Mouse (Mus musculus): Measurements from ENCODE around the gene Myl9. TPM values are rescaled to one million over a fixed set of nuclear protein-coding genes. Genes with fewer than 3 reads are reported as not detected.

The Myl9 gene
- polyA plus RNA-seq, 1 experiment from 2014 or later: 578 TPM

DNA sequence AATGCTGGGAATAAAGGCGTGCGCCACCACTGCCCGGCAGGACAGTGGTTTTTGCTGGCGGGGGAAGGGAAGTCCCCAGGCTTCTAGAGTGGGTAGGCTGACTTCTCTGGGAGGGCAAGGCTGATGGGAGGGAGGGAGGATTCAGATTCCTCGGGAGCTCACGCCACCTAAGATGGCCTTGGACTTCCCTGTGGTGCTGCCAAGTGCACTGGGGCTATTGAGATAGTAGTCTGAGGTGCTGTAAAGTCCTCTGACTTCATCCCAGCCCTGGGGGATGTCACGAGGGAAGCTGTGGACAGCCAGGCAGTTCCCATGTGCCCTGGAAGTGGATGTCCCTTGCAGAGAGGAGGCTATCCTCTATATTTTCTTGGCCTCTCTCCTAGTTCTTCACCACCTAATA lies 37.2 kb upstream of the Myl9 start:
- ATAC-seq (ENCODE audit: low FRiP score, low TSS enrichment): no peak
- Histone ChIP-seq H3K27me3 (ENCODE audit: insufficient read depth, low read length) (no peaks in the 10 kb centered on the region), H3K4me3 (ENCODE audit: low read length) (no peak overlapping the region), H3K36me3 (ENCODE audit: insufficient read depth, low read length) (no peaks in the 10 kb centered on the region), H3K9ac (replicated peaks; ENCODE audit: low read length) (no peak overlapping the region), H3K9me3 (ENCODE audit: low read length) (no peaks in the 10 kb centered on the region), H3K4me2 (replicated peaks; ENCODE audit: low read depth, low read length) (no peak overlapping the region), H3K4me1 (ENCODE audit: insufficient read depth, low read length) (peaks cover 37% of the 10 kb centered on the region), H3K27ac (ENCODE audit: low read length) (no peak overlapping the region)
- 67% methylated on average over 7 of the region's 7 CpGs for WGBS

- Histone ChIP-seq H3K4me2 (replicated peaks; ENCODE audit: low read depth, low read length) (no peak overlapping the region), H3K27ac (ENCODE audit: low read length) (no peak overlapping the region), H3K36me3 (ENCODE audit: insufficient read depth, low read length) (0 out of 2 replicates have a peak, but pooled peaks cover 2% of the 10 kb centered on the region), H3K9ac (replicated peaks; ENCODE audit: low read length) (no peak overlapping the region), H3K27me3 (ENCODE audit: insufficient read depth, low read length) (no peaks in the 10 kb centered on the region), H3K4me3 (ENCODE audit: low read length) (no peak overlapping the region), H3K4me1 (ENCODE audit: insufficient read depth, low read length) (peaks cover 32% of the 10 kb centered on the region), H3K9me3 (ENCODE audit: low read length) (no peaks in the 10 kb centered on the region)
- 70% methylated on average over 9 of the region's 9 CpGs for WGBS
- ATAC-seq (ENCODE audit: low FRiP score, low TSS enrichment): no peak
Measured at GRCm38 (mm10) chr2:156741265-156741664, 34.0 kb upstream of the Myl9 start.

DNA sequence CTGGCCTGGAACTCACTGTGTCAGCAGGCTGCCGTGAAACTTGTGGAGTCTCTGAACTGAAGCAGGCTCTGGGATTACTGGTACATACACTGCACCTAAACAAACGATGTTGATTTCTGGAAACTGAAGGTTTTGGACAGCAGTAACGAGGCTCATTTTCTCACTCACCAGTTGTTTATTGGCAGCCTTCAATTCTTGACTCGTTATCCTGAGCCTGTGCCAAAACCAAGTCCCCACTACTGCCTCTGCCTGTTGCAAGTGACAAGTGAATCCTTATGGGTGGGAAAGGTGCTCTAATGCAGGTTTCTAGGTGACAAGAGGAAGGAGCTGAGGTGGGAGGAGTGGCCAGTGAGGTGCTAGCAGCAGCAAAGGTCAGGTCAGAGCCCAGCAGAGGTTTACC lies 33.2 kb upstream of the Myl9 start:
- WGBS: 54% methylated on average over 4 of the region's 4 CpGs
- H3K9ac ChIP-seq (replicated peaks; ENCODE audit: low read length): no peak overlapping the region

DNA sequence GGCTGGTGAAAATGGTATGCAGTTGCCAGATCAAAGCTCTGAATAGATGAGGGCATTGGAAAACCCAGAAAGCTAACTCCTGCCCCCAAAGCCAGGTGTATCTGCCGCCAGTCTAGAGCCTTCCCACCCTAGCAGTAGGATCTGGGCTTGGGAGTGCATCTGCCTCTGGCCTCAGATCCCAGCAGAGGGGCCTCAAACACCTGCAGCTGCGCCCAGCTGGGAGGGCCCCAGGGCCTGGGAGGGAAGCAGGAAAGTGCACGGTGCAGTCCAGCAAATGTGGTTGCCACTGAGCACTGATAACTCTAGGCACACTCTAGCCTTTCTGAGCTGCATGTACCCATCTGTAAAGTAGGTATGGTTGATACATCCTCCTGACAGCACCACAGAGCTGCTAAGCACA lies 32.0 kb upstream of the Myl9 start:
- H3K4me1 ChIP-seq (ENCODE audit: insufficient read depth, low read length): peaks cover 19% of the 10 kb centered on the region
- no peaks in the 10 kb centered on the region for H3K27me3 ChIP-seq (ENCODE audit: insufficient read depth, low read length)
- H3K4me3 ChIP-seq (ENCODE audit: low read length): no peak overlapping the region
- no peaks in the 10 kb centered on the region for H3K9me3 ChIP-seq (ENCODE audit: low read length)
- no peak overlapping the region for H3K9ac ChIP-seq (replicated peaks; ENCODE audit: low read length)
- H3K36me3 ChIP-seq (ENCODE audit: insufficient read depth, low read length): peaks cover 17% of the 10 kb centered on the region; the same call in 1 of the 2 replicates
- H3K27ac ChIP-seq (ENCODE audit: low read length): no peak overlapping the region
- H3K4me2 ChIP-seq (replicated peaks; ENCODE audit: low read depth, low read length): no peak overlapping the region
- 60% methylated on average over 3 of the region's 3 CpGs for WGBS
- ATAC-seq (ENCODE audit: low FRiP score, low TSS enrichment): no peak

More for the DNA sequence above, 33.2 kb upstream of the Myl9 start:
- Histone ChIP-seq H3K4me2 (replicated peaks; ENCODE audit: low read depth, low read length) (no peak overlapping the region), H3K4me3 (ENCODE audit: low read length) (no peak overlapping the region), H3K9me3 (ENCODE audit: low read length) (no peaks in the 10 kb centered on the region), H3K27ac (ENCODE audit: low read length) (no peak overlapping the region), H3K36me3 (ENCODE audit: insufficient read depth, low read length) (peaks cover 8% of the 10 kb centered on the region; the same call in 1 of the 2 replicates), H3K4me1 (ENCODE audit: insufficient read depth, low read length) (peaks cover 25% of the 10 kb centered on the region), H3K27me3 (ENCODE audit: insufficient read depth, low read length) (no peaks in the 10 kb centered on the region)
- ATAC-seq (ENCODE audit: low FRiP score, low TSS enrichment): no peak

GRCm38 (mm10) chr2:156744414-156744813 lies 30.8 kb upstream of the Myl9 start:
- peaks cover 27% of the 10 kb centered on the region for H3K36me3 ChIP-seq (ENCODE audit: insufficient read depth, low read length)
- H3K4me1 ChIP-seq (ENCODE audit: insufficient read depth, low read length): peaks cover 19% of the 10 kb centered on the region
- no peaks in the 10 kb centered on the region for H3K9me3 ChIP-seq (ENCODE audit: low read length)
- H3K27me3 ChIP-seq (ENCODE audit: insufficient read depth, low read length): no peaks in the 10 kb centered on the region
- H3K4me3 ChIP-seq (ENCODE audit: low read length): no peak overlapping the region
- H3K27ac ChIP-seq (ENCODE audit: low read length): no peak overlapping the region
- whole genome bisulfite sequencing: 88% methylated on average over 5 of the region's 5 CpGs
- no peak overlapping the region for H3K4me2 ChIP-seq (replicated peaks; ENCODE audit: low read depth, low read length)
- H3K9ac ChIP-seq (replicated peaks; ENCODE audit: low read length): no peak overlapping the region
- ATAC-seq (ENCODE audit: low FRiP score, low TSS enrichment): no peak

- no peak overlapping the region for H3K4me2 ChIP-seq (replicated peaks; ENCODE audit: low read depth, low read length)
- H3K9me3 ChIP-seq (ENCODE audit: low read length): no peaks in the 10 kb centered on the region
- H3K4me1 ChIP-seq (ENCODE audit: insufficient read depth, low read length): peaks cover 4% of the 10 kb centered on the region
- H3K27me3 ChIP-seq (ENCODE audit: insufficient read depth, low read length): no peaks in the 10 kb centered on the region
- H3K36me3 ChIP-seq (ENCODE audit: insufficient read depth, low read length): peaks cover 47% of the 10 kb centered on the region
- no peak overlapping the region for H3K27ac ChIP-seq (ENCODE audit: low read length)
- H3K4me3 ChIP-seq (ENCODE audit: low read length): no peak overlapping the region
- 81% methylated on average over 3 of the region's 3 CpGs for WGBS
- ATAC-seq (ENCODE audit: low FRiP score, low TSS enrichment): no peak
- no peak overlapping the region for H3K9ac ChIP-seq (replicated peaks; ENCODE audit: low read length)
Measured at GRCm38 (mm10) chr2:156747315-156747714, 27.9 kb upstream of the Myl9 start.

GRCm38 (mm10) chr2:156749687-156750086 lies 25.5 kb upstream of the Myl9 start:
- no peaks in the 10 kb centered on the region for H3K27me3 ChIP-seq (ENCODE audit: insufficient read depth, low read length)
- WGBS: 95% methylated on average over 8 of the region's 8 CpGs
- H3K27ac ChIP-seq (ENCODE audit: low read length): no peak overlapping the region
- H3K9ac ChIP-seq (replicated peaks; ENCODE audit: low read length): no peak overlapping the region
- H3K9me3 ChIP-seq (ENCODE audit: low read length): no peaks in the 10 kb centered on the region
- H3K36me3 ChIP-seq (ENCODE audit: insufficient read depth, low read length): peaks cover 62% of the 10 kb centered on the region
- ATAC-seq (ENCODE audit: low FRiP score, low TSS enrichment): no peak
- no peak overlapping the region for H3K4me2 ChIP-seq (replicated peaks; ENCODE audit: low read depth, low read length)
- H3K4me1 ChIP-seq (ENCODE audit: insufficient read depth, low read length): no peaks in the 10 kb centered on the region
- H3K4me3 ChIP-seq (ENCODE audit: low read length): no peak overlapping the region

DNA sequence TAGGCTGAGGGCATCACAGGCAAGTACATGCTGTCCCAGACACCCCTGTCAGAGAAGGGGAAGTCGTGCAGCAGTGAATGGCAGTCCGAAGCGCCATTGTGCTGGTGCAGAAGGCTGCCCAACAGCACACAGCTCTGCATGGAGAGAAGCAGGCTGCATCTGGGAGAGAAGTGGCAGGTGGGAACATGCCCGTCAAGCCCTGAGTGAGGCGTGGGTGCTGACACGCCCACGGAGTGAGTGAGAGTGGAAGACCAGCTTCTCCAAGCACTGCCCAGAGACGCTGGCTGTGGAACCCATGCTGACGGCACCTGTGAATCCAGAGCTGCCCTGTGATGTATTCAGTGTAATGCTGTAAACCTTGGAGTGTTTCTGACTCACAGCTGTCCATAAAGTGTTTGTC lies 18.3 kb upstream of the Myl9 start:
- Histone ChIP-seq H3K9ac (replicated peaks; ENCODE audit: low read length) (no peak overlapping the region), H3K9me3 (ENCODE audit: low read length) (peaks cover 13% of the 10 kb centered on the region), H3K36me3 (ENCODE audit: insufficient read depth, low read length) (peaks cover 62% of the 10 kb centered on the region), H3K4me2 (replicated peaks; ENCODE audit: low read depth, low read length) (no peak overlapping the region), H3K27me3 (ENCODE audit: insufficient read depth, low read length) (no peaks in the 10 kb centered on the region), H3K4me1 (ENCODE audit: insufficient read depth, low read length) (peaks cover under 1% of the 10 kb centered on the region), H3K27ac (ENCODE audit: low read length) (no peak overlapping the region), H3K4me3 (ENCODE audit: low read length) (no peak overlapping the region)
- no peak for ATAC-seq (ENCODE audit: low FRiP score, low TSS enrichment)
- WGBS: 95% methylated on average over 9 of the region's 9 CpGs

- Histone ChIP-seq H3K4me2 (replicated peaks; ENCODE audit: low read depth, low read length) (no peak overlapping the region), H3K4me1 (ENCODE audit: insufficient read depth, low read length) (peaks cover 15% of the 10 kb centered on the region), H3K36me3 (ENCODE audit: insufficient read depth, low read length) (peaks cover 57% of the 10 kb centered on the region), H3K4me3 (ENCODE audit: low read length) (no peak overlapping the region), H3K9ac (replicated peaks; ENCODE audit: low read length) (no peak overlapping the region), H3K9me3 (ENCODE audit: low read length) (peaks cover 13% of the 10 kb centered on the region), H3K27ac (ENCODE audit: low read length) (no peak overlapping the region), H3K27me3 (ENCODE audit: insufficient read depth, low read length) (no peaks in the 10 kb centered on the region)
- WGBS: 77% methylated on average over 5 of the region's 5 CpGs
- no peak for ATAC-seq (ENCODE audit: low FRiP score, low TSS enrichment)
Measured at GRCm38 (mm10) chr2:156760843-156761505, 14.2 kb upstream of the Myl9 start.

GRCm38 (mm10) chr2:156761521-156762278 lies 13.5 kb upstream of the Myl9 start:
- H3K36me3 ChIP-seq (ENCODE audit: insufficient read depth, low read length): peaks cover 50% of the 10 kb centered on the region
- H3K27ac ChIP-seq (ENCODE audit: low read length): no peak overlapping the region

More at GRCm38 (mm10) chr2:156761521-156762278, 13.5 kb upstream of the Myl9 start:
- Histone ChIP-seq H3K27me3 (ENCODE audit: insufficient read depth, low read length) (no peaks in the 10 kb centered on the region), H3K9ac (replicated peaks; ENCODE audit: low read length) (no peak overlapping the region; the same call in 1 of the 2 replicates), H3K4me3 (ENCODE audit: low read length) (no peak overlapping the region), H3K4me2 (replicated peaks; ENCODE audit: low read depth, low read length) (no peak overlapping the region), H3K9me3 (ENCODE audit: low read length) (peaks cover 13% of the 10 kb centered on the region), H3K4me1 (ENCODE audit: insufficient read depth, low read length) (peaks cover 15% of the 10 kb centered on the region)
- 91% methylated on average over 17 of the region's 17 CpGs for WGBS
- no peak for ATAC-seq (ENCODE audit: low FRiP score, low TSS enrichment)

Measured in kidney, embryonic 16.5 days (tissue).